Mouse (Mus musculus): ENCODE results near the gene Vmn1r171.
"Not testable (repeated sequence)": the region's sequence is repeated elsewhere in the genome, so short reads cannot be mapped to it uniquely, and the experiment has no call there.

Vmn1r171 gene

DNA sequence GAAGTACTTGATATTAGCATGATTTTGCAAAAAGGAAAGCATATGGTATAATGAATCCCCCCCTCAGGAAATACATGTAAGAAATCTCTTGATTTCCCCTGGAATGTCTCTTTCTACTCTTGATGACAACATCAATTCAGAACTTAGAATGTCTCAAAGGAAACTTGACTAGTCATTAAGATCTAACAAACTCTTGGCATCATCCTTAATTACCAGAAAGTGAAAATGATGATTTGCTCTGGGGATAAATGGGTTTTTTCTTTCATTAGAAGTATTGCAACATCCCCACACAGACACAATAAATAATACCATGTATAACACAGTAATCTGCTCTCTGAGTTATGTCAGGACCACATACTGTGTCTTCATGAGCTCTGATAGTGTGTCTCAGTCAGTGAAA is at the start of gene Vmn1r171:
Gene Vmn1r171, plus strand, starts transcription at position 301 of the 400 bp plus-strand sequence.
- DNase-seq (ENCODE audit: low read depth), result no peak

- not testable (repeated sequence) for DNase-seq (ENCODE audit: low read depth)
Observed at GRCm38 (mm10) chr7:23605875-23606274, 24.6 kb upstream of the Vmn1r171 start, which contains the start of gene Vmn1r170. Vmn1r170 (plus strand) TSS chr7:23606175.

DNA sequence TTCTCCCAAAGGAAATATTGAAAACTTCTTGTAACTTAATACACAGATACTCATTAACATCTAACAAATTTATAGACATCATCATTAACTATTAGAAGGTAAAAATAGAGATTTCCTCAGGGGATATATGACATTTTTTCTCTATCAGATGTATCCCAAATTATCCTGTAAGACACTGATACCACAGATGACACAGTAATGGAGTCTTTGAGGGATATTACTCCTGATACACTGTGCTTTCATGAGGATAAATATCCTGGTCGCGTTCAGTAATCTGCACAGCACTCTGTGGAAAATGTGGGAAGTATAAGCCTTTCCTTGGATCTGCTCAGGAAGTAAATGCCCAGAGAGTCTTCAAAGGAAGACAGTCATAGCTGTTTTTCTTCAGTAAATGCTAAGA is 27.5 kb downstream of the Vmn1r171 start, which contains the start of gene Vmn1r172:
Gene Vmn1r172, plus strand, starts transcription at position 301 of the 400 bp plus-strand sequence.
- DNase-seq (ENCODE audit: low read depth), result no peak
